Mouse (Mus musculus) embryonic fibroblast, embryonic 13.5 days (primary cell): ENCODE measurements around the gene Sptssa. TPM values are rescaled to one million over a fixed set of nuclear protein-coding genes. Genes with fewer than 3 reads are reported as not detected.
A peak's percentile ranks its signal among the peaks of the same experiment; 100 is the strongest.

Source experiments
- H3K27ac ChIP-seq: 2 replicates; pipeline ENCODE4 v1.5.1; 2012; ENCODE audit warnings: low read length, control low read depth, inconsistent platforms; ENCODE audit not compliant: insufficient read depth
- H3K4me1 ChIP-seq: 2 replicates; pipeline ENCODE4 v1.6.1; 2011; ENCODE audit warnings: low read length; ENCODE audit not compliant: control insufficient read depth, insufficient read depth
- H3K4me3 ChIP-seq: 2 replicates; pipeline ENCODE4 v1.5.1; 2011; ENCODE audit warnings: mild to moderate bottlenecking, control low read depth, low read length; ENCODE audit not compliant: insufficient read depth
- CTCF ChIP-seq: IDR thresholded peaks from 2 replicates; pipeline ENCODE4 v1.5.1; 2011; ENCODE audit warnings: mild to moderate bottlenecking, control low read depth, low read length, moderate library complexity, borderline replicate concordance; ENCODE audit not compliant: insufficient read depth
- POLR2A ChIP-seq: IDR thresholded peaks from 2 replicates; pipeline ENCODE4 v1.6.1; 2011; ENCODE audit warnings: low read depth, mild to moderate bottlenecking, control low read depth, low read length, moderate library complexity
- polyA plus RNA-seq: library from polyadenylated mRNA; stranded (reverse); fragments of >200 nt; gene quantifications from 2 replicates; pipeline ENCODE4 v1.2.4, GENCODE M21; 2011; ENCODE audit warnings: low read depth; ENCODE audit not compliant: missing spikeins, insufficient read length

Gene Sptssa
- polyA plus RNA-seq, 1 experiment: 68.0 TPM

DNA sequence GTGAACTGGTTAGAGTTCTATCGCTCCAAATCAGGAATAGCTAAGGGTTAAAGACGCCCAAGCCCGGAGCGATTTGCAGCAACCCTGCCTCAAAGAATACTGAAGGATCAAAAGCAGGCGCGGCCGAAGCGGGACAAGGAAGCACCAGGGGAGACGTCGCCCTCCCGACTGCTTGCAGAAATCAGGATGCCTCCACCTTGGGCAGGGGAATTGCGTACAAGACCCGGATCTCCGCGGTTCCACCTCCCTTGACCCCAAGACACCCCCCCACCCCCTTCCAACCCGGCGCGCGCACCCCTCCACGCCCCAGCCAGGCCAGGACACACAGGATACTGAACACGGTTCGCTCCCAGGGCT is 356 bp downstream of the Sptssa start:
- peak overlapping the region; percentile 93 for H3K4me3 ChIP-seq
- H3K27ac ChIP-seq: peak overlapping the region; percentile 55; the same call in 1 of the 2 replicates
- no peak for TF ChIP-seq POLR2A
- TF ChIP-seq CTCF: no peak
- peaks cover 12% of the 10 kb centered on the region for H3K4me1 ChIP-seq

DNA sequence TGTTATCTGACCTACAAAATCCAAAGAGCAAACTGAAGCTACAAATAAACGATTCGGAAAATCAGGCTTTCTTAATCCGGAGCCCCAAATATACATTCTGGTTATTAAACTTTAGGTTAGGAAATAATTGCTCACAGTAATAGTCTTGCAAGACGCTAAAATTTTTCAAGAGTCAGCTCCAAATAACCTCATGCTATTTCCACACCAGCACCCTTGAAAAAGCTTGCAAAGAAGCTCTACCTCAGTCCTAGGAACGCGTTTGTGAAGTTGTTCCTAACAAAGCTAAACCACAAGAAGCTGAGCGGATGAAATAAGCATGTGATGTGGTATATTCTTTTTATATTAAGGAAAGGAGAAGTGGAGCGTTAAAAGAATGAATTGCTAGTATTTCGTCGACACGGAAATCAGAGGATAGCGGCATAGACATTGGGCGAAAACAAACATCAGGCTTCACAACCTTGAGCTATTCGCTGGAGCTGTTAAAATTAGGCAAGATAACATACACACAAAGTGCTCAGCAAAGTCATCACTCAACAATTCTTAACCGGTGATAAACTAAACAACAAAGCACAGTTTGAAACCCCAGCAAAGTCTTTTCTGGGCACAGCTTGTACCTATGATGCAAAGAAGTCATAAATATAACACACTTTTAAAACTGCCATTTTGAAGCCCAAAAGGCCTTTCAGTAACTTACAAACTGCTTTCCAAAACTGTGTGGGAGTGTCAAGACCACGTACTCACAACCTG is 908 bp downstream of the Sptssa start:
- peak overlapping the region; percentile 55; the same call in 1 of the 2 replicates for H3K27ac ChIP-seq
- H3K4me3 ChIP-seq: peak overlapping the region; percentile 93
- TF ChIP-seq CTCF (no peak), POLR2A (no peak)
- peaks cover 12% of the 10 kb centered on the region for H3K4me1 ChIP-seq

DNA sequence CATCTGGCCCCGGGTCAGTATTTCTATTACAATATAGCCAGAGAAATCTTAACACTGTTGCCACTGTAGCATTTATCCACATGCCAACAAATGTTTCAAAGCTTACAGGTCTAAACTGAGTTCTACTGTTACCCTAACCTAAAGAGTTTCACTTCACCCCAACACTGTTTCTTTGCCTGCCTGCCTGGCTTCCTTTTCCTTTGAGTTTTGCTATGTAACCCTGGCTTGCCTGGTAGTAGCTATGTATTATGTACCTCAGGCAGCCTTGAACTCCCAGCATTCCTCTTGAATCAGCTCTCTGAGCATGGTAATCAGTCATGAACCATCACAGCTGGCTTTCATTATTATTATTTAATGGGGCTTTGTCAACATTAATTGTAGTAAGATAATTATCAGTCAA is 1.6 kb downstream of the Sptssa start:
- peak overlapping the region; percentile 26 for H3K4me3 ChIP-seq
- H3K27ac ChIP-seq: no peak overlapping the region
- TF ChIP-seq POLR2A: no peak
- TF ChIP-seq CTCF: no peak
- peaks cover 12% of the 10 kb centered on the region for H3K4me1 ChIP-seq

DNA sequence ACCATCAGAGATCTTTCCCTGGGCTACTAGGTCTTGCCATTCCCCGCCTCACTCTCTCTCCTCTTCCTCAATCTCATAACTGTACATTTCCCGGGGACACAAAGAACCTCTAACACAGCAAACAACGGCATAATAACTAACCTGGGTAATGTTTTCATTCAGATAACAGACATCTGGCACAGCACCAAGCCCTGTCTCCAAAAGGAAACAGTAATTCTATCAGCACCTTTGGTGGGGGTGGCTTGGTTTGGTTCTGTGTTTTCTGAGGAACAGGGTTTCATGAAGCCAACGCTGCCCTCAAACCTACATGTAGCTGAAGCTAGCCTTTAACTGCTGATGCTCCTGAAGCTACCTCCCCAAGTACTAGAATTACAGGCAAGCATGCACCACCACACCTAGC is 2.2 kb downstream of the Sptssa start:
- TF ChIP-seq CTCF (no peak), POLR2A (no peak)
- peaks cover 12% of the 10 kb centered on the region for H3K4me1 ChIP-seq
- H3K27ac ChIP-seq: no peak overlapping the region
- H3K4me3 ChIP-seq: no peak overlapping the region

DNA sequence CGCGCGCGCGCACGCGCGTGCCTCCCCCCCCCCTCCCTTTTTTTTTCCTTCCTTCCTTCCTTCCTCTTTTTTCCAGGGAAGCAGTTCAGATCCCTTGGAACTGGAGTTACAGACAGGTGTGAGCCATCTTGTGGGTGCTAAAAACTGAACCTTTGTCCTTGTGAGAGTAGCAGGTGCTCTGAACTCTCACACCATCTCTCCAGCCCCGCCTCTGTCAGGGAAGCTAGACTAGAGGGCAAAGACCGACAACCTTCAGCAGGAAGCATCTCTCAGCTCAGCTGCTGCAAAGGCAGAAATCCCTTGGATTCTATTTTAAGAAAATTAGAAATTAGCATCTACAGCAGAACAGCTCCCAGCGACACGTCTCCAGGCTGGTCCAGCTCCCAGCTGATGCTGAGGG is 4.0 kb downstream of the Sptssa start:
- TF ChIP-seq CTCF: no peak
- no peak for TF ChIP-seq POLR2A
- H3K4me3 ChIP-seq: no peak overlapping the region
- peaks cover 12% of the 10 kb centered on the region for H3K4me1 ChIP-seq
- H3K27ac ChIP-seq: no peak overlapping the region

DNA sequence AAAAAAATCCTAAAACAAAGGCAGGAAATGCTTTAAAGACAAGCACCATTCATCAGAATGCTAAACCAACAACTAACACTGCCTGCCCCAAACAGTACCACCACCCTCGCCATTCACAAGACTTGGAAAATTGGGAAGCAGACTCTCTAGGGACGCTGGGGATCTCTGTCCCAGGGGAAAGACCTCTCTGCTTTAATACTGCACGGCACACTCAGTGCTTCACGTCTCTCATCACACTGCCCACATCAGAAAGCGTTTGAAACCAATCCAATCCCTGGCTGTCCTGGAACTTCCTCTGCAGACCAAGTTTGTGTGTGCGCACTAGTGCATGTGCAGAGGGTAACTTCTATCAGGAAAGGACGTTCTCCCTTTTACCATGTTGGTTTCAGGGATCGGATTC is 4.6 kb downstream of the Sptssa start:
- Histone ChIP-seq H3K4me3 (no peak overlapping the region), H3K4me1 (peaks cover 9% of the 10 kb centered on the region), H3K27ac (no peak overlapping the region)
- TF ChIP-seq POLR2A (no peak), CTCF (no peak)

DNA sequence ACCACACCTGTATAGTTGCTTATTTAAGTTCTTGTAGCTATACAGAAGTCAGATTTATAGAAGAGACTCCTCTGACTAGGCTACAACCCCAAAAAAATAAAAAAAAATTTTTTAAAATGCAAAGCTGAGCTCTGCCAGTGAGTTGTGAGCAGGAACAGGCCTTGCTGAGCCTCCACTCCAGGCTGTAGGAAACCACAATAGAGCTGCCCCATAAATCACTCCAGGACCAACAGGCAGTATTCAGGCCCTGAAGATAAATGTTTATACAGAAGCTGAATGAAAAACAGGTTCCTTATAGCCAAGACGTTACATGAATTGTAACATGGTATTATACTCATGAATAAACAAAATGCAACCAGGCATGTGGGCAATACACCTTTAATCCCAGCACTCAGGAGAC is 5.2 kb downstream of the Sptssa start:
- Histone ChIP-seq H3K4me3 (no peak overlapping the region), H3K4me1 (peaks cover 8% of the 10 kb centered on the region), H3K27ac (no peak overlapping the region)
- TF ChIP-seq CTCF (no peak), POLR2A (no peak)

DNA sequence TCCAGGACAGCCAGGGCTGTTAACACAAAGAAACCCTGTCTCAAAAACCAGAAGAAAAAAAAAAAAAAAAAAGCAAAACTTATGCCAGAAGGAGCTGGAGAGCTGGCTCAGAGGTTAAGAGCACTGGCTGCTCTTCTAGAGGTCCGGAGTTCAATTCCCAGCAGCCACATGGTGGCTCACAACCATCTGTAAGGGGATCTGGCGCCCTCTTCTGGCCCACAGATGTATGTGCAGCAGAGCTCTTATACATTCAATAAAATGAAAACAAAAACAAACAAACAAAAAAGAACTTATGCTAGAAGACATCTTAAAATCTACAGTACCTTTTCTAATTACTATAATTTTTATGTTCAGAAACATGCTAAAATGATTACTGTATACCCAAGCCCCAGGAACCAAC is 11.4 kb downstream of the Sptssa start:
- no peak for TF ChIP-seq CTCF
- TF ChIP-seq POLR2A: no peak
- H3K4me3 ChIP-seq: no peak overlapping the region
- no peaks in the 10 kb centered on the region for H3K4me1 ChIP-seq
- H3K27ac ChIP-seq: no peak overlapping the region

DNA sequence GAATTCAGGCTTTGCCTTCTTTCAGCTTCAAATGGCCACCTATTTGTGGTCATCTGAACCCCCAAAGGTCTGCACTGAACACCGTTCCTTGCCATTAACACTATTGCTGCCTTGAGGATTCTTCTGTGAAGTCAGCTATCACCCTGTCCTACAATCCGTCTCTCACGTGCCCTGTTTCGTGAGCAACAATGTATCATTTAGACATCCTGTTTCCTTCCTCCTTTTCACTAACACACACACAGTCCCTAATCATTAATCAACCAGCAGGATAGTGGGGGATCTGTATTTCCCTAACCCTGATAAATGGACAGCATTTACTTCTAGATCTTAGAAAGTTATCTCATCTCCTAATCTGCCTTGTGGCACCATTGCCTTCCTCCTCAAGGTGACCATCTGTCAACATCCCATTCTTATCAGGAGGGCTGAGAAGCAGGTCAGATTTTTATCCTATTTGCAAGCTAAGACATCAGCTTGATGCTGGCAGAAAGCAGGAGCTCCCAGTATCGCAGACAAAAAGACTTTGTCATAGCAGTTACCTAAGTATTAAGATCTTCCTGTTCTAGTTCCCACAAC is 13.0 kb downstream of the Sptssa start:
- H3K4me3 ChIP-seq: no peak overlapping the region

DNA sequence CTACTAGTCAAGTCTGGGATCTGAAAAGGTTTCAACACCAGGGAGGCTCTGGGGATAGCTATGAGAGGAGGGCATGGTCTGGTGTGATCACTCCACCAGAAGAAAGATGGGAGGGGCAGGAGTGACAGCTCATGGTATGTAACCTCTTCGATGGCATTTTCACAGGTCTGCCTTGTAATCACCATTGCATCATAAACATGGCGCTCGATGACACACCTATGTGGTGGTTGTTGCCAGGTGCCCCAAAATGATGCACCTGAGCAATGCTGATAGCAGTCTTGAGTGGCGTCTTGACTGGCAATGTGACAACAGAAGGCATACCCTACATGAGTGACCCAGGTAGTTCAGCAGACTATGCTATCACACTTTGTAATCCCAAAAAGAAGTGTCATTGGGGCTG is 15.0 kb downstream of the Sptssa start:
- TF ChIP-seq CTCF (no peak), POLR2A (no peak)
- no peak overlapping the region for H3K27ac ChIP-seq
- H3K4me3 ChIP-seq: no peak overlapping the region
- no peaks in the 10 kb centered on the region for H3K4me1 ChIP-seq

More for the DNA sequence above, 13.0 kb downstream of the Sptssa start:
- Histone ChIP-seq H3K27ac (no peak overlapping the region), H3K4me1 (no peaks in the 10 kb centered on the region)
- no peak for TF ChIP-seq POLR2A
- no peak for TF ChIP-seq CTCF

DNA sequence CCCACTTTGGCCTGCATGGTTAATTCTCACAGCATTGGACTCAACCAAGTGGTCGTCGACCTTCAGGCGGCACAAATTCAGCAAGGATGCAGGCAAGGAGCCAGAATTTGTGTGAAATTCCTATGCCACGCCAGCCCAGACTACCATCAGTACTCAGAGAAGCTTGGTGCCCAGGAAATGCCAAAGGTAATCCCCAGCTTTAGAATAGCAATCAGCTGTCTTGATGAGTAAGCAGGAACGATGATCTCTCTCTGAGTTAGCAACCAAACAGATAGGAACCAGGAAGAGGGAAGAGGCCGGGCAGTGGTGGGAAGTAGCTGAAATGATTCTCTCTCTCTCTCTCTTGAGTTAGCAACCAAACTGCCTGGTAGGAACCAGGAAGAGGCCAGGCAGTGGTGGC is 16.1 kb downstream of the Sptssa start:
- Histone ChIP-seq H3K4me1 (no peaks in the 10 kb centered on the region), H3K4me3 (no peak overlapping the region), H3K27ac (no peak overlapping the region)
- no peak for TF ChIP-seq CTCF
- no peak for TF ChIP-seq POLR2A
